Mouse (Mus musculus) urinary bladder, adult 18-20 months (tissue): ENCODE measurements at regions not wholly inside any gene's neighbourhood (a gene's known extent, or its start where the extent isn't known, plus 50 kb on each side); places are given as distances from the start of the nearest gene placed in this dataset.
A peak's percentile ranks its signal among the peaks of the same experiment; 100 is the strongest.

Experiments used
- DNase-seq, 2 experiments: peaks; one replicate each; pipeline ENCODE4 v3.0.0; 2022; ENCODE audit warnings: low spot score in 2 of 2, mixed read lengths in 2 of 2

GRCm38 (mm10) chr5:58705561-58705960 is 987.8 kb downstream of the Pcdh7 start:
- no peak for DNase-seq

GRCm38 (mm10) chr5:58712381-58712780 is 994.6 kb downstream of the Pcdh7 start:
- DNase-seq, result no peak

GRCm38 (mm10) chr5:58733366-58733765 is 1015.6 kb downstream of the Pcdh7 start:
- no peak for DNase-seq

- DNase-seq, result no peak
Observed at GRCm38 (mm10) chr5:58733961-58734360, 1016.2 kb downstream of the Pcdh7 start.

GRCm38 (mm10) chr5:58736610-58737009 is 1018.8 kb downstream of the Pcdh7 start:
- DNase-seq, result peak; percentile 28 to 50

GRCm38 (mm10) chr5:58737264-58737883 is 1019.6 kb downstream of the Pcdh7 start:
- DNase-seq, result no peak

- no peak for DNase-seq
Observed at GRCm38 (mm10) chr5:58738041-58738440, 1020.3 kb downstream of the Pcdh7 start.

GRCm38 (mm10) chr5:58740759-58741158 is 1023.0 kb downstream of the Pcdh7 start:
- DNase-seq, result no peak

- DNase-seq, result no peak
Observed at GRCm38 (mm10) chr5:58747684-58748083, 1029.9 kb downstream of the Pcdh7 start.

- DNase-seq, result no peak
Observed at GRCm38 (mm10) chr5:58751777-58752176, 1034.0 kb downstream of the Pcdh7 start.
